Mouse (Mus musculus) MEL (cell line): Measurements from ENCODE around the gene Degs2.

Experiments
- EP300 ChIP-seq, 2 experiments: IDR thresholded peaks; 2 replicates each; pipeline ENCODE4 v1.6.1; 2011; ENCODE audit warnings: improper control_type of control experiment in 2 of 2, low read length in 2 of 2, low read depth in 1 of 2, mild to moderate bottlenecking in 1 of 2
- MAFK ChIP-seq: IDR thresholded peaks from 2 replicates; pipeline ENCODE4 v1.6.1; 2011; ENCODE audit warnings: low read depth, mild to moderate bottlenecking, low read length, improper control_type of control experiment, borderline replicate concordance
- NRF1 ChIP-seq: IDR thresholded peaks from 2 replicates; pipeline ENCODE4 v1.6.1; 2014; ENCODE audit warnings: low read depth, mild to moderate bottlenecking, inconsistent platforms, low read length, improper control_type of control experiment, moderate library complexity; ENCODE audit not compliant: poor library complexity, insufficient read depth, severe bottlenecking
- POLR2A ChIP-seq, 2 experiments: IDR thresholded peaks; 2 replicates each; pipeline ENCODE4 v1.6.1; 2011 to 2012; ENCODE audit warnings: low read length in 2 of 2, mild to moderate bottlenecking in 2 of 2, control low read depth in 1 of 2, improper control_type of control experiment in 1 of 2, low read depth in 1 of 2, moderate library complexity in 1 of 2; ENCODE audit not compliant: control insufficient read depth in 1 of 2, insufficient read depth in 1 of 2, poor library complexity in 1 of 2
- POLR2AphosphoS2 ChIP-seq: IDR thresholded peaks from 2 replicates; pipeline ENCODE4 v1.6.1; 2011; ENCODE audit warnings: low read length, improper control_type of control experiment
- SIN3A ChIP-seq: IDR thresholded peaks from 2 replicates; pipeline ENCODE4 v1.6.1; 2012; ENCODE audit warnings: low read length, improper control_type of control experiment, inconsistent platforms
- UBTF ChIP-seq: IDR thresholded peaks from 2 replicates; pipeline ENCODE4 v1.6.1; 2012; ENCODE audit warnings: low read depth, mild to moderate bottlenecking, inconsistent platforms, low read length, improper control_type of control experiment, moderate library complexity, borderline replicate concordance; ENCODE audit not compliant: insufficient read depth
- ZC3H11A ChIP-seq: IDR thresholded peaks from 2 replicates; pipeline ENCODE4 v1.6.1; 2012; ENCODE audit warnings: low read depth, mild to moderate bottlenecking, inconsistent platforms, low read length, improper control_type of control experiment

GRCm38 (mm10) chr12:108690529-108690928, 11.6 kb downstream of the Degs2 start:
- TF ChIP-seq ZC3H11A (no peak), POLR2AphosphoS2 (no peak), SIN3A (no peak), NRF1 (no peak), POLR2A (IDR thresholded peaks at IDR 0.05; ENCODE audit: control insufficient read depth in 1 of 2, insufficient read depth in 1 of 2, low read depth in 1 of 2, low read length in 2 of 2, poor library complexity in 1 of 2) (no peak), UBTF (no peak), EP300 (IDR thresholded peaks at IDR 0.05; ENCODE audit: low read depth in 1 of 2, low read length in 2 of 2) (no peak), MAFK (no peak)
